Mouse (Mus musculus) telencephalon, adult 2 months (tissue): ENCODE results near the gene Defb35.
"Not testable (repeated sequence)": the region's sequence is repeated elsewhere in the genome, so short reads cannot be mapped to it uniquely, and the experiment has no call there.

Experiments
- DNase-seq: peaks from one replicate; pipeline ENCODE4 v3.0.0-alpha.2; 2011; ENCODE audit warnings: low read depth, low spot score

Gene Defb35

DNA sequence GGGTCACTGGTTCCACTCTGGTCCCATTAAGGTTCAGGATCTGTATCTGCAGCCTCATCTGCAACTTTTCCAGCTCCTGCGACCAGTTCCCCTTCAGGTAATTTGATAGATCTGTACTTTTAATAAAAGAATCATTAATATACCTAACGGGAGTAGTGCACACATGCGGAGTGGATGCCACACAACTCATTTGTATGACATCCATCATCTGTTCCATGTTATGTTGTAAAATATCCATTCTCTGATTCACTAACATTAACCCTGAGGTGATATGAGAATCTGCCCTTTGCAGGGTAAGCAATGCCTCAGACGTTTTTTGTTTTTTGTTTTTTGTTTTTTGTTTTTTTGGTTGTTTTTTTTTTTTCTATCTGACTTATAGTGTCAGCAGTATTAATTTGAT lies at the start of gene Defb35:
Gene Defb35, plus strand, starts transcription at position 301 of the 400 bp plus-strand sequence.
- not testable (repeated sequence) for DNase-seq

DNA sequence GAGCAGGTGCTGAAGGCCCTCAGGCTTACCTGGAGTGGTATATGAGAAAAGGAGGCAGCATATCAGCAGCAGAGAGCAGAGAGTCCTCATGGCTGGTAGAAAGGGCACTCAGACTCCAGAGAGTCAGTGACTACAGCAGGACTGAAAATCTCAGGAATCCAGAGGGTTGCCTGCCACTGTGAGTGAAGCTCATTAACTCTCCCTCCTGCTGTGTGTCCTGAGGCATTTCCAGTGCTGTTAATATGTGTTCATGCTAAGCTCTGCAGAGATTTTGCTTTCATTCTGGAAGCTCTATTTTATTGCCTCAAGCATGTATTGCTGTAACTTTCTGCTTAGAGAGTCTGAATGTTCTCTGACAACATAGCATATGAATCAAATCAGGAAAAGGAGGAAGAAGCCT lies 31.9 kb upstream of the Defb35 start, which contains the start of gene Defb11:
Gene Defb11, minus strand, starts transcription at position 123 of the 400 bp plus-strand sequence.
- DNase-seq: not testable (repeated sequence)

DNA sequence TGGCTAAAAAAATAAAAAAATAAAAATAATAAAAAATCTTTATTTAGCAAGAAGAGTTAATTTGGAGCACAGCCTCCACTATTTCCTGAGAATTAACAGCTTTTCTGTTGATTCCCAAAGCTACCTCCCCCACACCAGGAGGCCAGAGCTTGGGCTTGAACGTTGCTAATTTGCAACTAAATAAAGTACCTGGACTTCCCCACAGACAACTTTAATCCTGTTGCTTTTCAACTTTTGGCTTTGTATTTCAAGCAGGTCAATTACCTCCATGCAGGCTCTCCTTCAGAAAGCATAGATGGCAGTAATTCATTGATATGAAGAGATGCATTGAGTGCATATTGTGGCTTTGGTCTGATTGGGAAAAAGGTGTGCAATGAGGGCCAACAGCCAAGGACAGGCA lies 26.2 kb upstream of the Defb35 start:
- DNase-seq: no peak

DNA sequence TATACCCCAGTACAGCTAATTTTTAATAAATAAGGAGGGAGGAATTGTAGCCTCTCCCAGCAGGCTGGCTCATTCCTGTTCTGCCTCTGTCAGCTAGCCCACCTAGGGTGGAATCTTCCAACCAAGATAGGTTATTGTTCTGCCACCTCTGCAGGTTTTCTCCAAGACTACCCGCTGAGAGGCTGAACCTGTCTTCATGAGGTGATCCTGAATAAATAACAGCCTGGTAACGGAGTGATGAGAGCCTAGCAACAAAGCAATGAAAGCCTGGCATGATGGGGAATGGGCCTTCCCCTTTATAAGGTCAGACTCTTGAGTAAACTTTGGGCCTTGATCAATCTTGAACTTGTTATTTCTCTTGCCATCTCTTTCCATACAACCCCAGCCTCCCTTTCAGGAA lies 25.6 kb upstream of the Defb35 start:
- DNase-seq: no peak

DNA sequence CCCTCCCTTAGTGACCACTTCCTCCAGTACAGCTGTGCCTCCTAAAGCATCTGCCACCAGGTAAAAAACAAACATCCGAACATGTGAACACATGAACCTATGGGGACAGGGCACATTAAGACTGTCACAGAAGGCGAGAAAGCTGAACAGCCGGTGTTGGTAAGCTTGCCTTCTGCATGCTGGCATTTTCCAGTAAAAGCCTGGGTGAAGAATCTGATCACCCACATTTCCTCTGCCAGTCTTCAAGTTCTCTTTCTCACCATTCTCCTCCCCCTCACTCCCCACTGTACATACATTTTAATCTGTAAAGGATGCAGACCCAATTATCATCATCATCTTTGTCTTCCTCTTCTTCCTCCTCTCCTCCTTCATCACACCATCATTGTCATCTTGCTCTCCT lies 22.5 kb upstream of the Defb35 start:
- no peak for DNase-seq

DNA sequence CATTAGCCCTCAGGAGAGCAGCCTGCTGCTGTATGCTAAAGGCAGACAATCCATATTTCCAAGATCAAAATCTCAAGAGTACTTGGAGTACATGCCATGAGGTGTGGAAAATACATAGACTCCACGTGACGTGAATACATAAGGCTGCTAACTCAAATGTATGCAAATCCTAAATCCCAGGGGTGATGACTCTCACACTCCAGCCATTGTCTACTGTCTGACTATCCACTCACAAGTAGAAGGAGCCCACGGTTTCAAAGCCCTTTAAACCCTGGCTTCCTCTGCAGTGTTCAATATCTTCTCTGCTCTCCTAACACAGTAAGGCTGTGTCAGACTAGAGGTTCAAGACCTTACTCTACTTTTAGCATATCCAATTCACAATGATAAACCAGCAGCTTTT lies 7.4 kb upstream of the Defb35 start:
- not testable (repeated sequence) for DNase-seq

DNA sequence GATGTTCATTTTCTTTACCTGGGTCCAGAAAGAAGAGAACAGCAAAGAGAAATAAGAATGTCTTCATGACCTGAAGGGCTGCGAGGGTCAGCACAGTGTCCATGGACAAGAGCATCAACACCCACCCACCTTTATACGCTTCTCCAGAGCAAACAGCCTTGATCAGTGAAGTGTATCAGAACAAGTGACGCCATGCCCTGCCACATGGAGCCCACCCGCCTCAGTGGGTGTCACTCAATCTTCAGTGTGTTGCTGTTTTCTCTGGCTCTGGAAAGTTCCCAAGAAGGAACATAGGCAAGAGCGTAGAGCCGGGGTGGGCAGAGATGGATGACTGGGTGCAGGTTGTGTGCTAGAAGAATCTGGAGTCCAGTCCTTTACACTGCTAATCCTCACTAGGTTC lies 5.5 kb upstream of the Defb35 start, which contains the start of gene Defb15:
Gene Defb15, minus strand, starts transcription at position 101 of the 400 bp plus-strand sequence.
- DNase-seq: no peak

DNA sequence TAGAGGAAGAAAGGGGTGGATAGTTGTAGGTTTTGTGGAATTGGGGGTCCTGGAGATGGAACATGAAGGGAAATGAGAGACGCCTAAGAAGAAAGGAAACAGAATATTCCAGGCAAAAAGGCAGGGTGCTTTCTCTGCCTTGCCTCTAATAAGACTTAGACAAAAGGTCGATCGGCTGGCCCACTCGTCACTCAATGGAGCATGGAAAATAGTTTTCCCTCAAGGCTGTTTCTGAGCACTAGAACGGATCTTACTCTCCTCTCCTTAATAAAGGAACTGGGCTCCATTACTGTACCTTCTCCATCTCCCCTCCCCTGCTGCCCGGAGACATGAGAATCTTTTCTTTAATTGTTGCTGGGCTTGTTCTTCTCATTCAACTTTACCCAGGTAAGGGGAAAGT lies 8.3 kb downstream of the Defb35 start, which contains the start of gene Defb13:
Gene Defb13, plus strand, starts transcription at position 301 of the 400 bp plus-strand sequence.
- no peak for DNase-seq

DNA sequence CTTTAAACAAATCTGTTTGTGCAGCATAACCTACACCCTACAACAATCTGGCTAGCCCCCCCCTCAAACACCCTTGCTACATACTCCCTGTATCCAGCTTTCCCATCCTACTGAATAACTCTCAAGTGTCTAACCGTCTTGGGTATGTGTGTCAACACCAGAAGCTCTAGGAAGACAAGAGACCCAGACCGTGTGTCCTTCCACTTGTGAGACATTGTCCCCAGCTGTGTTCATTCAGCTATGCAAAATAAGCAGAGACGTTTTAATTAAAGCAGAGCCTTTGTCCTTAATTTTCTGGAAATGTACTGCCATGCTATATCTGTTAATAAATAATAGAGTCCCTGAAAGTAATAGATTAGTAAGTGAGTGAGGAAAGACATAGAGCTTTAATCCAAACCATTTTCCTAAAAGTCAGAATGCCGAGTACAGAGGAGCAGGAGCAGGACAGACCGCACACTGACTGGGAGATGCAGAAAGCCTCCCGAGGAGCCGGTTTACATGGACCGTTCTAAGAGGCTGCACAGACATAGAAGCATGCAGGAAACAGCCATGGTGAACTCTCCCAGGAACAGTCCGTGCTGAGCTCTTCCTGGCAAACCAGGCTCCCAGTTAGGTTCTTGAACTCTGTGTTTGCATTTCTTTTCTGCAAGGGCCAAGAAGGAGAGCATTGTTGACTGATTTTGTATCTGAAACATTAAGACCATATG lies 9.3 kb downstream of the Defb35 start:
- DNase-seq: no peak

DNA sequence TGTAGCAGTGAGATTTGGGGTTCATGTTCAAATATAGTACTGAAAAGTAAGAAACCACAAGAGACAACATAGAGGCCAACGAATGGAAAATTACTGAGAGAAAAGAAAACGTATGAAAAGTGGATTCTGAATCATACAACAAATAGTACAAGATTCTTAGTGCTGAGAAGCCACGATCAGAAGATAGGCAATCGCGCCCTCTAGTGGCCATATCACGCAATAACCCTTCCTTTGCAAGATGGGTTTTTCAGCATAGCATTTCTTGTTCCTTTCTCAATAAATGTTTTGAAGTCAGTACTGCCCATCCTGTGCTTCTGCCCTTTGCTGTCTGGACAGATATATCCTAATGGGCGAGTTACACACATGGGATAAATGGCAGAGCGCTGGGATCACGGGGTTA lies 17.2 kb downstream of the Defb35 start:
- peak; percentile 16 for DNase-seq

DNA sequence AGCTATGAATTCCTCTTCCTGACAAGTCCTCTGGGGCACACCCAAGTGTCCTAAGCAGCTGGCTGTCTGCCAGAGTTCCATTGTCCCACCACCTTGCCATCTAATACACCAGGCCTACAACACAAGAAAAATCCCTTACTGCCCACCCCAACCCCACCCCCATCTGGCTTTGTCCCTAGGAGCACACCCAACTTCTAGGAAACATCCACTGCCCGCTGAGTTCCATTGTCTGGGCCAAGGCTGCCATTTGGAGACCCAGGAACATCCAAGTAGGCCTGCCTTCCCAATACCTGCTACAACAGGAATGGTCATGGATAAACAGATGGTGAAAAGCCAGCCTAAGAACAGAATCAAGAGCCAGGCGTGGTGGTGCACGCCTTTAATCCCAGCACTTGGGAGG lies 18.2 kb downstream of the Defb35 start:
- no peak for DNase-seq

DNA sequence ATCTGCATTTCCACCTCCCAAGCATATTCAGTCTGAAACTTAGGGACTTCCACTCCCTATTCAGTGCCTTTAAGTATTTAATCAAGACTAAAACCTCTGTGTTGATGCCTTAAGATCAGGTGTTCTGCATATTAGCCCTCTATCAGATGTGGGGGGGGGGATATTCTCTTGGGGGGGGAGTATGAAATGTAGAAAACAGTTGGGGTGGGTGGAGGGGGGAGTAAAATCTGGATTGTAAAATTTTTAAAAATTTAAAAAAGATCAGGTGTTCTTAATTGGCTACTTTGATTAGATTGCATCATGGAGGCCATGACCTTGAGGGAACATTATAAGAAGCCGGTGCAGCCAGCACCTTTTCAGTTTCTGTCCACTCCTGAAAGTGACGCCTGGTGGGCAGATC lies 20.3 kb downstream of the Defb35 start, which contains the start of gene Fam90a1a:
Gene Fam90a1a, plus strand, starts transcription at position 301 of the 400 bp plus-strand sequence.
- no peak for DNase-seq

DNA sequence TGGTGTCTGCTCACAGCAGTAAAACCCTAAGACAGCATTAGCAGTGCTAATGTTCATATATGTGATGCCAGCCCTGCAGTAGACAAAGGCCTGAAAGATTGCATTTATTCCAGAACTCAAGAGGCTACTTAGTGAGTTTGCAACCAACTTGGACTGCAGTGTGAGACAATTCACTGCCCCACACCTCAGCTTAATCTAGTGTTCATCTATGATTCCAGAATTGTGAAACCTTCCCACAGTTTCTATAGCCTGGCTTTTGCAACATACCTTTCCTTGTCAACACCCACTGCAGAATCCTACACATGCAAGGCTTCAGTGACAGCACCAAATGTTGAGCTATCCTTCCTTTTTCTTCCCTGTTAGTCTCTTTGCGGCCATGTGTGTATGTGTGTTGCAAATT lies 28.5 kb downstream of the Defb35 start:
- no peak for DNase-seq

DNA sequence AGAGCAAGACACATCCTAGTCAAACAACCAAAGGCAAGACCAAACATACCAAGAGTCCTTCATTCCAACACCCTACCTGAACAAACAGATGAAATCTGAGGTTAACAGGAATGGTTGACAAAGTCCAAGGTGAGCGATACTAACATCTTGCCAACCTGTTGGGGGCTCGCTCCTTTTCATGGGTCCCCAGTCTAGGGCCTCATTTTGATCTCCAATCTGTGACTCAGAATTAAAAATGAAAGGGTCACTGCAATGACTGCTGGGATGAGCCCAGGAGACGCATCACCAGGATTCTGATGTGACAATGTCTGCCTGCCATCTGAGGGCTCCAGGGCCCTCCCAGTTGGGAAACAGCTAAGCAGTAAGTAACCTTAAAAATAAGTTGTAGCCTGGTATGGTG lies 31.3 kb downstream of the Defb35 start, which contains the start of gene Ccdc70:
Gene Ccdc70, plus strand, starts transcription at position 301 of the 400 bp plus-strand sequence.
- DNase-seq: no peak

DNA sequence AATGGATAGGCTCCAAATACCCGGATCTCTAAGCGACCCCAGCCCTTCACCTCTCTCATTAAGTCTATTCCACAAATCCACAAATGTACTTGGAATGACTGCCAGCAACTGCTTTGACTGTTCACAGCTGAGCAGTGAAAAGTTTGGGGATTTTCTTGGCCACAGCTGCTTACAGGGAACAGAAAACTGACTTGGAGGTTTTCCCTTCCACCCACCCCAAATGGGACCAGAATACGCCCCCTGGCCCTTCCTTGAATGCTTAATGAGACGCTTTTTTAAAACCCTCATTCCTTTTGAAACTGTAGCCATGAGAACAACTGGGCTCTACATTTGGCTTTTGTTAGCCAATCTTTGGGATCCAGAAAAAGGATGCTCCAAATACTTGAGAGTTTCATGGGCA lies 40.0 kb downstream of the Defb35 start:
- DNase-seq: peak; percentile 9

DNA sequence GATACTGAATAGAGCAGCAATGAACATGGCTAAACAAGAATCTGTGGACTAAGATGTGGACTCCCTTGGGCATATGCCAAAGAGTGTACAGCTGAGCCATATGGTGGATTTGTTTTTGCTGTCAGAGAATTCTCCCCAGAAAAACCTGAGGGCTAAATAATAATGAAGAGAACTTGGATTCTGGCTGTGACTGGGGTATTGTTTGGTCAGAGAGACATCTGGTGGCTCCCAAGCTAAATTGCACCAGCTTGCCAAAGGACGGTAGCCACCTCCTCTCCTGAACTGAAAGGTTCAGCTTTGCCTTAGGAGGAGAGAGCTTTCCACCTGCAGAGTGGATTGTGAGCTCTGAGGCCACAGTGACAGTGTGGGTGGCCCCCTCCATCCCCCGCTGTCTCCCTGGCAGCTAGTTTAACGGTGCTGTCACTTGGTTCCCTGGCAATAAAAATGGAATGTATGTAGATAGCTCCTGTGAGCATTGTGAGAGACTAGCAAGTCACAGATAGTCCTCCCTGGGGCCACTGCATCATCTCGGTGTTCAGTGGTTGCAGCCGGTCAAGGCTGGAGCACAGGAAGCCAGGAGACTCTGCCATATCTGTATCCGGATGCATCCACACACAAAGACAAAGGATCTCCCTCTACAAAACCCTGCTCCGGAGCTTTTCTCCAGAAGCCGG lies 43.6 kb downstream of the Defb35 start:
- DNase-seq: peak; percentile 38
